Mouse (Mus musculus): Measurements from ENCODE around the gene Srgap1. TPM values are rescaled to one million over a fixed set of nuclear protein-coding genes. Genes with fewer than 3 reads are reported as not detected.

Srgap1 gene
- polyA plus RNA-seq, 1 experiment from 2014 or later: 1.1 TPM

- no peak overlapping the region for H3K9ac ChIP-seq (ENCODE audit: low read depth, low read length)
- no peaks in the 10 kb centered on the region for H3K36me3 ChIP-seq (ENCODE audit: control insufficient read depth, insufficient read depth)
- H3K4me1 ChIP-seq (ENCODE audit: control insufficient read depth, low read depth, low read length): no peaks in the 10 kb centered on the region
- H3K4me3 ChIP-seq (ENCODE audit: low read depth, low read length): no peak overlapping the region
- WGBS (ENCODE audit: insufficient replicate concordance): 80% methylated on average over 2 of the region's 2 CpGs
- ATAC-seq (ENCODE audit: low read depth): no peak
- H3K27ac ChIP-seq (ENCODE audit: low read length): no peak overlapping the region
- H3K9me3 ChIP-seq (replicated peaks; ENCODE audit: control insufficient read depth, low read length): no peaks in the 10 kb centered on the region
- H3K27me3 ChIP-seq (ENCODE audit: control insufficient read depth, insufficient read depth, low read depth, low read length): no peaks in the 10 kb centered on the region
- H3K4me2 ChIP-seq (ENCODE audit: low read depth, low read length): no peak overlapping the region
These were observed 149.2 kb downstream of the Srgap1 start for GRCm38 (mm10) chr10:121897835-121898370.

GRCm38 (mm10) chr10:121891390-121892067 is 155.6 kb downstream of the Srgap1 start:
- no peak for ATAC-seq (ENCODE audit: low read depth)
- no peaks in the 10 kb centered on the region for H3K27me3 ChIP-seq (ENCODE audit: control insufficient read depth, insufficient read depth, low read depth, low read length)
- no peaks in the 10 kb centered on the region for H3K9me3 ChIP-seq (replicated peaks; ENCODE audit: control insufficient read depth, low read length)
- H3K4me2 ChIP-seq (ENCODE audit: low read depth, low read length): no peak overlapping the region
- WGBS (ENCODE audit: insufficient replicate concordance): 28% methylated on average over 13 of the region's 13 CpGs
- no peak overlapping the region for H3K9ac ChIP-seq (ENCODE audit: low read depth, low read length)
- no peak overlapping the region for H3K27ac ChIP-seq (ENCODE audit: low read length)
- H3K4me1 ChIP-seq (ENCODE audit: control insufficient read depth, low read depth, low read length): no peaks in the 10 kb centered on the region
- no peaks in the 10 kb centered on the region for H3K36me3 ChIP-seq (ENCODE audit: control insufficient read depth, insufficient read depth)
- H3K4me3 ChIP-seq (ENCODE audit: low read depth, low read length): no peak overlapping the region

DNA sequence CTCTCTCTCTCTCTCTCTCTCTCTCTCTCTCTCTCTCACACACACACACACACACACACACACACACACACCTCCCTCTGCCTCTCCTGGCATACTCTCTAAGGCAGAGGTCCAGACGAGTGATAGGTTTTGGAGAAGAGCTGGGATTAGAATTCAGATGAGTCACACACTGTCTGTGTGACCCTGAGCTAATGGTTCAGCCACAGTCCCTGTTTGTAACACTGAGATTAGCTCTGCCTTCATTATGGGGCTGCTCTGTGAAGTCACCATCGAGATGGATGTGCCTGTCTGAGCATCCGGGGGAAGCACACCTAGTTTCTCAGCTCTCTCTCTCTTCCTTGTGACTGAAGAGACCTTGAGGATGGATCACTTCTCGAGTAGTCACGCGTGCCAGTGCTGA is 157.1 kb downstream of the Srgap1 start:
- 58% methylated on average over 6 of the region's 6 CpGs for WGBS (ENCODE audit: insufficient replicate concordance)
- Histone ChIP-seq H3K27ac (ENCODE audit: low read length) (no peak overlapping the region), H3K9me3 (replicated peaks; ENCODE audit: control insufficient read depth, low read length) (no peaks in the 10 kb centered on the region), H3K4me1 (ENCODE audit: control insufficient read depth, low read depth, low read length) (no peaks in the 10 kb centered on the region), H3K27me3 (ENCODE audit: control insufficient read depth, insufficient read depth, low read depth, low read length) (no peaks in the 10 kb centered on the region), H3K36me3 (ENCODE audit: control insufficient read depth, insufficient read depth) (no peaks in the 10 kb centered on the region), H3K9ac (ENCODE audit: low read depth, low read length) (no peak overlapping the region), H3K4me2 (ENCODE audit: low read depth, low read length) (no peak overlapping the region), H3K4me3 (ENCODE audit: low read depth, low read length) (no peak overlapping the region)
- no peak for ATAC-seq (ENCODE audit: low read depth)

DNA sequence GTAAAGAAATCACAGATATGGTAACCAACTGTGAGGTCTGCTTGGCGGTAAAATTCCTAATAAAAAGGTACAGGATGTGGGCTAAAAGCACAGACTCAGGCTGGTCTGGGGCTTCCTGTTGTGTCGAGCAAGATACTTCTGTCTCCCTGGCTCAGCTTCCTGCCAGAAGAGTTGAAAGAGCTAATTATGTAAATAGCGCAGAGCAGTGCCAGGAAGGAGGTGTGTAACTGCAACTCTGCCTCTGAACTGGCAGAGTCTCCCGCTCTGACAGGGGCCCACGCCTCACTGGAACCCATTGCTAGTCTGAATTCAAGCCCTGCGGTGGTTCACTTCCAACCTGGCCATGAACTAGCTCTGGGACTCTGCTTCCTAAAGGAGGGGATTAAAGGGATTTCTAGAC is 160.3 kb downstream of the Srgap1 start:
- no peaks in the 10 kb centered on the region for H3K4me1 ChIP-seq (ENCODE audit: control insufficient read depth, low read depth, low read length)
- H3K27me3 ChIP-seq (ENCODE audit: control insufficient read depth, insufficient read depth, low read depth, low read length): no peaks in the 10 kb centered on the region
- ATAC-seq (ENCODE audit: low read depth): no peak
- WGBS (ENCODE audit: insufficient replicate concordance): 13% methylated on average over 6 of the region's 6 CpGs
- H3K9ac ChIP-seq (ENCODE audit: low read depth, low read length): no peak overlapping the region
- no peaks in the 10 kb centered on the region for H3K9me3 ChIP-seq (replicated peaks; ENCODE audit: control insufficient read depth, low read length)
- no peak overlapping the region for H3K4me3 ChIP-seq (ENCODE audit: low read depth, low read length)
- H3K27ac ChIP-seq (ENCODE audit: low read length): no peak overlapping the region
- H3K4me2 ChIP-seq (ENCODE audit: low read depth, low read length): no peak overlapping the region
- H3K36me3 ChIP-seq (ENCODE audit: control insufficient read depth, insufficient read depth): no peaks in the 10 kb centered on the region

DNA sequence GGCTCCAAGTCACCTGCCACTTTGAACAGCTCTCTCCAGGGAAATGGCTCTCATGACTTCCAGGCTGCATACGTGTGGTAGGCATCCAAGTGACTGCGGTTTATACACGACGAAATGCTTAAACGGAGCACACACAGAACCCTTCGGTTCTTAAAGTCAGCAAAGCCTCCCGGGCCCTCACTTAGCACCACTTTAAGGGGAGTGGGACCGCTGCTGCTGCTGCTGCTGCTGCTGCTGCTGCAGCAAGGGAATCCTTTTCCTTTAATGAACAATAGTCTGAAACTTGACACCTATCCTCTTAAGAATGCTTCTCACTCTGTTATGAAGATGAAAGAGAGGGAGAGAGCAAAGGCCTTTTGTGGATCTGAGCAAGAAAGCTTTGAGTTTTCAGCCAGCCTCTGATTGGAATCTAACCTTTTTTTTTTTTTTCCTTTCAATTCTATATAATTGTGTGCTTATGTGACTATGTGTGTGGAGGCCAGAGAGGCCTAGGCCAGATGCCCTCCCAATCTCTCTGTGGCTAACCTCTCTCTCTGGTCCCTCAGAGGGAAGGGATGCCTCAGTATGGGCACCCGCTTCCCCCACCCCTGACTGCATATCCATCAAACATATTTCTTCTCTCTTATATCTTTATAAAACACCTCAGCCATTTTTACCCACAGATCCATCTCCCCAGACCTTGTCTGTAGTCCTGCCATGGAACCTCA is 161.4 kb downstream of the Srgap1 start:
- 43% methylated on average over 9 of the region's 9 CpGs for WGBS (ENCODE audit: insufficient replicate concordance)
- Histone ChIP-seq H3K9ac (ENCODE audit: low read depth, low read length) (no peak overlapping the region), H3K4me1 (ENCODE audit: control insufficient read depth, low read depth, low read length) (no peaks in the 10 kb centered on the region), H3K4me3 (ENCODE audit: low read depth, low read length) (no peak overlapping the region), H3K4me2 (ENCODE audit: low read depth, low read length) (no peak overlapping the region), H3K36me3 (ENCODE audit: control insufficient read depth, insufficient read depth) (no peaks in the 10 kb centered on the region), H3K27ac (ENCODE audit: low read length) (no peak overlapping the region), H3K9me3 (replicated peaks; ENCODE audit: control insufficient read depth, low read length) (no peaks in the 10 kb centered on the region), H3K27me3 (ENCODE audit: control insufficient read depth, insufficient read depth, low read depth, low read length) (no peaks in the 10 kb centered on the region)
- ATAC-seq (ENCODE audit: low read depth): no peak

DNA sequence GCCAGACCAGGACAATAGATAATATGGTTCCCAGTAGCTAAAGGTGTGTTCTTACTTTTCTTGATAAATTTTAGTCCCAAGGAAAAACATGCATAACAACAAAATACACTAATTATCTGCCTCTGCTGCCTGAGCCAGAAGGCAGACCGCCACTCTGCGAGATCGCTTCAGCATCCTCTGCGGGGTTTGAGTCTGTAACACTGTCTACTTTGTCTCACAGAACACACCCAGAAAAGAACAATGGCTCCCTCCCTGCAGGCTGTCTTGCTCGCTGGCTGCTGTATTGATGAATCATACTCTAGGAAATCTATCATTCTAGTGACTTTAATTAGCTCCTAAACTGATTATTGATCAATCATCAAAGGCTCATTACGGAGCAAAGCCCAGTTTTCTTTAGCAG is 164.7 kb downstream of the Srgap1 start:
- no peak for ATAC-seq (ENCODE audit: low read depth)
- Histone ChIP-seq H3K4me1 (ENCODE audit: control insufficient read depth, low read depth, low read length) (no peaks in the 10 kb centered on the region), H3K4me3 (ENCODE audit: low read depth, low read length) (no peak overlapping the region), H3K9ac (ENCODE audit: low read depth, low read length) (no peak overlapping the region), H3K27ac (ENCODE audit: low read length) (no peak overlapping the region), H3K36me3 (ENCODE audit: control insufficient read depth, insufficient read depth) (no peaks in the 10 kb centered on the region), H3K27me3 (ENCODE audit: control insufficient read depth, insufficient read depth, low read depth, low read length) (no peaks in the 10 kb centered on the region), H3K4me2 (ENCODE audit: low read depth, low read length) (no peak overlapping the region), H3K9me3 (replicated peaks; ENCODE audit: control insufficient read depth, low read length) (no peaks in the 10 kb centered on the region)
- 68% methylated on average over 6 of the region's 6 CpGs for WGBS (ENCODE audit: insufficient replicate concordance)

DNA sequence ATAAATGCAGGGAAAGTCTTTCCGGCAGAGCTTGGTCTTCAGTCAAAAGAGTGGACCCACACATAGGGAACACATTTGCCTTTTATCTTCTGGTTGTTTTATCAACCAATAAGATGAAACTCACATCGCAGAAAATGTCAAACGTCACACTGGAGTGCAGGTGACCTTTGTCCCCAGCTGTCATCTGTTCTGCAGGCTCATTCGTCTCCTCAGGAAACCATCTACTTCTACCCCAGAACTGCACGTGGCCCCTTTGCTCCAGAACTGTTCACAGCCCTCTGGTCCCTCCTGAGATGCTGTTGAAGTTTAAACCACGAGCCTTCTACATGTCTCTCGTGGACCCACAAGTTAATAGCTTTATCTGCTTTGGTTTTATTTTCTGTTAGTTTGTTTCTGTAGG is 168.3 kb downstream of the Srgap1 start:
- H3K4me3 ChIP-seq (ENCODE audit: low read depth, low read length): no peak overlapping the region
- no peak overlapping the region for H3K9ac ChIP-seq (ENCODE audit: low read depth, low read length)
- no peak overlapping the region for H3K4me2 ChIP-seq (ENCODE audit: low read depth, low read length)
- H3K27me3 ChIP-seq (ENCODE audit: control insufficient read depth, insufficient read depth, low read depth, low read length): no peaks in the 10 kb centered on the region
- H3K27ac ChIP-seq (ENCODE audit: low read length): no peak overlapping the region
- WGBS (ENCODE audit: insufficient replicate concordance): 30% methylated on average over 7 of the region's 7 CpGs
- H3K4me1 ChIP-seq (ENCODE audit: control insufficient read depth, low read depth, low read length): no peaks in the 10 kb centered on the region
- no peaks in the 10 kb centered on the region for H3K36me3 ChIP-seq (ENCODE audit: control insufficient read depth, insufficient read depth)
- no peak for ATAC-seq (ENCODE audit: low read depth)
- H3K9me3 ChIP-seq (replicated peaks; ENCODE audit: control insufficient read depth, low read length): no peaks in the 10 kb centered on the region

DNA sequence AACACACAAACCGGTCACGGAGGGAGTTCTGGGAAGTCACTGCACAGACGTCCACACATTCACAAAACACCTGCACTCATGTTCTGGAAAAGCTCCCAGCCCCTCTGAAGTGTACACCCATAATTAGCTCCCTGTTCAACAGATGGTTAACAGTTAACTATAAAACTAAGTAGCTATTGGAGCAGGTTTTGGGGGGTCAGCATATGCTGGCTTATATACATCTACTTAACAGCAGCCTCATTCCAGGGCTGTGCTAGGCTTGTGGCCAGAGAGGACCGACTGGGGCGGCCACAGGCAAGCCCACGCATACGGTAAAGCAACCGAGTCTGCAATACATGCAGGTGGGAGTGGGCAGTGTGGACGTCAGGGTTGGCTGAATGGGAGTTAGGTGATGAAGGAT is 169.2 kb downstream of the Srgap1 start:
- ATAC-seq (ENCODE audit: low read depth): no peak
- H3K9ac ChIP-seq (ENCODE audit: low read depth, low read length): no peak overlapping the region
- H3K4me3 ChIP-seq (ENCODE audit: low read depth, low read length): no peak overlapping the region
- H3K27me3 ChIP-seq (ENCODE audit: control insufficient read depth, insufficient read depth, low read depth, low read length): no peaks in the 10 kb centered on the region
- no peaks in the 10 kb centered on the region for H3K4me1 ChIP-seq (ENCODE audit: control insufficient read depth, low read depth, low read length)
- no peaks in the 10 kb centered on the region for H3K9me3 ChIP-seq (replicated peaks; ENCODE audit: control insufficient read depth, low read length)
- H3K4me2 ChIP-seq (ENCODE audit: low read depth, low read length): no peak overlapping the region
- no peak overlapping the region for H3K27ac ChIP-seq (ENCODE audit: low read length)
- H3K36me3 ChIP-seq (ENCODE audit: control insufficient read depth, insufficient read depth): no peaks in the 10 kb centered on the region
- 68% methylated on average over 9 of the region's 9 CpGs for WGBS (ENCODE audit: insufficient replicate concordance)

DNA sequence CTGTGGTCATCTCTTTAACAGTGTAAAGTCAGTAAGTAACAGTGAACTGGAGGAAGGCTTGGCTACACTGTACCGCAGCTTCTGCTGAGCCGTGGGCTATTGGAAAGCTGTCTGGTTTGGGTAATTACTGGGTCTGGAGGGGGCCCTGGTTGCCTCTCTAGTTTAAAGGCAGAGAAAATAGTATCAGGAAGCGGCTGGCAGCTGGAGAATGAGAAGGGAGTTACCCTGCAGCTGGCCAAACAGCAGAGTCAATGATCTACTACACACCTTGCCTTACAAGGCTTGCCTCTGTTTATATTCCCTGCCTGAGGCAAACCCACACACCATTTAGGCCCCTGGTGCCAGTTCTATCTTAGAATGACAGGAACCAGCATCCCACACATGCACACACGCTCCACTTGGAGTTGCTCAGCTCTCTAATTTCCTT is 174.0 kb downstream of the Srgap1 start:
- WGBS (ENCODE audit: insufficient replicate concordance): 42% methylated on average over 4 of the region's 4 CpGs
- H3K4me3 ChIP-seq (ENCODE audit: low read depth, low read length): no peak overlapping the region
- H3K4me1 ChIP-seq (ENCODE audit: control insufficient read depth, low read depth, low read length): no peaks in the 10 kb centered on the region
- no peak overlapping the region for H3K4me2 ChIP-seq (ENCODE audit: low read depth, low read length)
- H3K9me3 ChIP-seq (replicated peaks; ENCODE audit: control insufficient read depth, low read length): no peaks in the 10 kb centered on the region
- H3K27ac ChIP-seq (ENCODE audit: low read length): no peak overlapping the region
- ATAC-seq (ENCODE audit: low read depth): no peak
- no peak overlapping the region for H3K9ac ChIP-seq (ENCODE audit: low read depth, low read length)
- H3K36me3 ChIP-seq (ENCODE audit: control insufficient read depth, insufficient read depth): no peaks in the 10 kb centered on the region
- H3K27me3 ChIP-seq (ENCODE audit: control insufficient read depth, insufficient read depth, low read depth, low read length): no peaks in the 10 kb centered on the region

All from liver, embryonic 16.5 days (tissue).